Mouse (Mus musculus) monocyte, adult 5-6 weeks (primary cell): Measurements from ENCODE around the gene Pip4k2a. TPM values are rescaled to one million over a fixed set of nuclear protein-coding genes. Genes with fewer than 3 reads are reported as not detected.

Experiments used
- ATAC-seq: fragments of 153-309, 156-312 bp; replicated peaks from 2 replicates; pipeline ENCODE4 v1.8.0; 2017; ENCODE audit warnings: mild to moderate bottlenecking; ENCODE audit not compliant: low TSS enrichment, insufficient number of reproducible peaks, severe bottlenecking, poor library complexity, low FRiP score
- total RNA-seq: library from RNA; stranded (forward); fragments of 200-1000, 200-491, 200-594 nt; gene quantifications from 3 replicates; pipeline ENCODE4 v1.2.3, GENCODE M21; 2017

Gene Pip4k2a
- total RNA-seq, 1 experiment from 2014 or later, result 133 TPM

GRCm38 (mm10) chr2:18959558-18959957, 38.4 kb downstream of the Pip4k2a start:
- ATAC-seq, result no peak

GRCm38 (mm10) chr2:18959008-18959407, 38.9 kb downstream of the Pip4k2a start:
- ATAC-seq, result peak; percentile 65

- ATAC-seq, result no peak; the same call in 1 of the 2 replicates
Measured at GRCm38 (mm10) chr2:18958501-18958900, 39.4 kb downstream of the Pip4k2a start.

GRCm38 (mm10) chr2:18958044-18958443, 39.9 kb downstream of the Pip4k2a start:
- no peak for ATAC-seq

- no peak for ATAC-seq
Measured at GRCm38 (mm10) chr2:18957459-18957858, 40.5 kb downstream of the Pip4k2a start.

- no peak for ATAC-seq
Measured at GRCm38 (mm10) chr2:18956945-18957344, 41.0 kb downstream of the Pip4k2a start.

GRCm38 (mm10) chr2:18956424-18956823, 41.5 kb downstream of the Pip4k2a start:
- ATAC-seq, result no peak

GRCm38 (mm10) chr2:18955671-18956070, 42.3 kb downstream of the Pip4k2a start:
- no peak for ATAC-seq

- ATAC-seq, result no peak
Measured at GRCm38 (mm10) chr2:18955022-18955421, 42.9 kb downstream of the Pip4k2a start.

- ATAC-seq, result no peak
Measured at GRCm38 (mm10) chr2:18954422-18954821, 43.5 kb downstream of the Pip4k2a start.

- no peak for ATAC-seq
Measured at GRCm38 (mm10) chr2:18952102-18952673, 45.7 kb downstream of the Pip4k2a start.

GRCm38 (mm10) chr2:18950758-18951157, 47.2 kb downstream of the Pip4k2a start:
- ATAC-seq, result no peak

- ATAC-seq, result no peak
Measured at GRCm38 (mm10) chr2:18948741-18949140, 49.2 kb downstream of the Pip4k2a start.

GRCm38 (mm10) chr2:18947669-18948459, 50.1 kb downstream of the Pip4k2a start:
- no peak for ATAC-seq

- ATAC-seq, result no peak
Measured at GRCm38 (mm10) chr2:18945438-18945837, 52.5 kb downstream of the Pip4k2a start.

- ATAC-seq, result no peak
Measured at GRCm38 (mm10) chr2:18943930-18944329, 54.0 kb downstream of the Pip4k2a start.

- no peak for ATAC-seq
Measured at GRCm38 (mm10) chr2:18943366-18943765, 54.6 kb downstream of the Pip4k2a start.

GRCm38 (mm10) chr2:18940693-18941270, 57.1 kb downstream of the Pip4k2a start:
- ATAC-seq, result no peak

- peak; percentile 33; the same call in 1 of the 2 replicates for ATAC-seq
Measured at GRCm38 (mm10) chr2:18938923-18939329, 59.0 kb downstream of the Pip4k2a start.

GRCm38 (mm10) chr2:18938232-18938631, 59.7 kb downstream of the Pip4k2a start:
- ATAC-seq, result no peak
